Mouse (Mus musculus) kidney, adult 2 months (tissue): ENCODE results near the gene Crot.

Experiments used
- CTCF ChIP-seq: fragments of 200-500 bp; conservative IDR thresholded peaks from 2 replicates; pipeline ENCODE4 v1.5.1; 2011; ENCODE audit warnings: low read depth, mild to moderate bottlenecking, control low read depth, low read length, moderate library complexity, mixed read lengths; ENCODE audit not compliant: insufficient read depth, insufficient read length
- POLR2A ChIP-seq: fragments of 200-500 bp; IDR thresholded peaks from one replicate; pipeline ENCODE4 v1.6.1; 2011; ENCODE audit warnings: low read depth, low read length, control low read depth

DNA sequence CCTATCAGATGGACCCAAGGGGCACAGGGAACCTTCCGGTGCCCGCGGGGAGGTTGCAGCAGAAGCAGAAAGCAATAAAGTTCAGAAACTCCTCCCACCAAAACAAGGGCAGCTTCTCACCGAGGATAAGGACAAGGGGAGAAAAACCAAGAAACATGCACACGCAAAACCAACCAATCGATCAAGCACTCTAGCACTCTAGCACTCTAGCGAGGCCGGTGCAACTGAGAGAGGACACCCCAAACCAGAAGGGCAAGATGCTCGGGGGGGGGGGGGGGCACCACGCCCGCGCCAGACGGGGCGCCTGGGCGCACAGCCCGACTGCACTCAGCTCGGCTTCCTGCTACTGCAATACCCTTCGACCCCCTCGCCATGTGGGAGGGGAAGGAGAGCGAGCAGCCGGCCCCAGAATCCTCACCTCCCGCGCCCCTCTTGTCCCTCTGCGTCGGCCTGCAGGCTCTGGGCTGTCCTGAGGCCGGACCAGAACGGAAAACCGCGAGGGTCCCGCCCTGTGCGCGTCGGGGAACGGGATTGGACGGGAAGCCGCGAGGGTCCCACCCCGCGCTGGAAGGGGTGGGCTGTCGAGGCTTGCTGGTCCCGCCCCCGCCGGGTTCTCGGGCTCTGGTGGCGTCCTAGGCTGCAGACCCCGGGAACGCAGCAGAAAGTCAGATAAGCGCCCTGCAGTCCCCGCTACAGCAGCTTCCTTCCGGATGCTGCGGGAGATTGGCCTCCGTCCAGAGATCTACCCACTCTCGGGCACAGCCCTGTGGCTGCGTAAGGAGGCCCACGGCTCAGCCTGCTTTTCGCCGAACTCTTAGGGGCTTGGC is at the start of gene Crot:
- TF ChIP-seq CTCF: no peak
- peak; percentile 91 for TF ChIP-seq POLR2A
